ENCODE assay signal across 9 mouse cellular contexts in the genomic region with DNA sequence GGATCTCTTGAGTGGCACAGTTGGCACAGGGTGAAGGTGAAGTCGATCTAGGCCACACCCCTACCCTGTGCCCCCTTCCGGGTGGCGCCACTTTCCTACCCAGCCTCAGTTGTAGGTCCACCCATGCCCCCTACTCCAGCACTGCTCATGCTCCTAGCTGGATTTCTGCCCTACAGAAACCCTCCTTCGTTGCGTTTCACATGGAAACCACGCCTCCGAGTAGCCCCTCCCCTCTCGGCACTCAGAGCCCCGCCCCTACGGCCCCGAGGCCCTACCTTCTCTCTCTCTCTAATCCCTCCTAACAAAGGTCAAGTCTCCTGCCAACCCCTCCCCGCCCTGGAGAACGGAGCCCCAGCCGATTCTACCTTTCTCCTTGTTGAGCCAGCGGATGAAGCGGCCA. TPM values are rescaled to one million over a fixed set of nuclear protein-coding genes. Genes with fewer than 3 reads are reported as not detected.
DNase-seq lines count a peak whose midpoint lies in the region; ATAC-seq lines count a peak whose summit lies in the region.
"Had no signal": no experiment of that assay in that cellular context is flagged by ENCODE, and none has a peak within 500 bp of the region (broad histone marks: within the 10 kb centered on the region; RNA-seq: fewer than 3 reads in every experiment).

No protein-coding gene starts in this region.

- peak overlapping the region; percentile 11 to 26 for H3K4me3 ChIP-seq in heart, embryonic 14.5 days (ENCODE audit: control insufficient read depth in 1 of 2, insufficient read depth in 1 of 2, low read depth in 1 of 2, low read length in 2 of 2)
- H3K4me3 ChIP-seq in forebrain, embryonic 13.5 days = peak overlapping the region; percentile 24

- no peak overlapping the region for H3K27ac ChIP-seq in heart, embryonic 14.5 days (replicated peaks in 1 of 2; ENCODE audit: control insufficient read depth in 1 of 2, insufficient read depth in 1 of 2, low read depth in 2 of 2, low read length in 2 of 2)
- H3K27ac ChIP-seq in forebrain, embryonic 13.5 days = no peak overlapping the region

- peaks cover 0 to 4% of the 10 kb centered on the region in 2 experiments; a peak in 1 of 4 replicates for H3K4me1 ChIP-seq in heart, embryonic 14.5 days (ENCODE audit: control insufficient read depth in 2 of 2, insufficient read depth in 2 of 2, low read length in 2 of 2)
- peaks cover 19% of the 10 kb centered on the region for H3K4me1 ChIP-seq in forebrain, embryonic 13.5 days

- intact Hi-C loops in left cerebral cortex, postnatal 4 days (cut with DNase I) = no loop called here

- peak overlapping the region; percentile 55 for H3K4me2 ChIP-seq in heart, embryonic 14.5 days (ENCODE audit: low read length)
- H3K4me2 ChIP-seq in forebrain, embryonic 13.5 days = peak overlapping the region; percentile 58

- H3K9ac ChIP-seq in heart, embryonic 14.5 days (ENCODE audit: low read length) = no peak overlapping the region
- H3K9ac ChIP-seq in forebrain, embryonic 13.5 days = peak overlapping the region; percentile 43

- H3K9me3 ChIP-seq in heart, embryonic 14.5 days (ENCODE audit: control insufficient read depth, low read length) = no peaks in the 10 kb centered on the region
- H3K9me3 ChIP-seq in forebrain, embryonic 13.5 days (replicated peaks) = no peaks in the 10 kb centered on the region

- 5% methylated on average over 16 of the region's 16 CpGs for whole genome bisulfite sequencing in heart, embryonic 14.5 days
- 3% methylated on average over 16 of the region's 16 CpGs for WGBS in forebrain, embryonic 13.5 days

- no peaks in the 10 kb centered on the region for H3K36me3 ChIP-seq in heart, embryonic 14.5 days (ENCODE audit: control insufficient read depth, insufficient read depth, low read length)
- H3K36me3 ChIP-seq in forebrain, embryonic 13.5 days (ENCODE audit: poor library complexity, severe bottlenecking) = no peaks in the 10 kb centered on the region

- no peak for DNase-seq in heart, adult 8-10 months (ENCODE audit: low spot score)
- peak; percentile 63 for DNase-seq in kidney, postnatal 10 days
- peak; percentile 47 to 57 for DNase-seq in lung, postnatal 4 days
- DNase-seq in yolk sac, embryonic 10.5 days (ENCODE audit: low spot score) = peak; percentile 80
- no peak for DNase-seq in natural killer cell, adult 2 months (ENCODE audit: low spot score in 2 of 2)
- no peak for DNase-seq in left cerebral cortex, postnatal 4 days

- H3K27me3 ChIP-seq in heart, embryonic 14.5 days (ENCODE audit: control insufficient read depth, insufficient read depth, low read length) = peaks cover 50% of the 10 kb centered on the region
- peaks cover 11% of the 10 kb centered on the region for H3K27me3 ChIP-seq in forebrain, embryonic 13.5 days

- no peak for ATAC-seq in heart, embryonic 14.5 days (ENCODE audit: insufficient number of reproducible peaks, insufficient read depth, low FRiP score, low read depth)
- peak; percentile 59; the same call in 1 of the 2 replicates for ATAC-seq in forebrain, embryonic 13.5 days

RNA-seq across cellular contexts. Expression of gene Spdef, which starts 12.0 kb away (rescaled TPM):
- 0.14 and 0.16 TPM in 2 replicates for polyA plus RNA-seq in heart, embryonic 14.5 days (2014; fragmentation: Nextera tagmentation; extraction: Ambion mirVana)
- total RNA-seq in heart, adult 8-10 months (2022) = not detected
- 0.38 and 0.75 TPM in 2 replicates for polyA plus RNA-seq in forebrain, embryonic 13.5 days (2015; fragmentation: Nextera tagmentation; extraction: Ambion mirVana)
- 1 to 10 TPM; 2.8 to 5.8 TPM for total RNA-seq in left cerebral cortex, postnatal 4 days (2021)
- total RNA-seq: MEL had no signal

Comparison
In these comparisons a context has a peak if more than half of its experiments do, and no peak if none do; other contexts are left out.
1. DNase-seq: peak in kidney, postnatal 10 days (single experiment), lung, postnatal 4 days (2 of 2) and yolk sac, embryonic 10.5 days (single experiment); none in heart, adult 8-10 months (single experiment), natural killer cell, adult 2 months (0 of 2) and left cerebral cortex, postnatal 4 days (single experiment).